Mouse (Mus musculus) G1E (cell line): Measurements from ENCODE around the gene Pcsk4.
A peak's percentile ranks its signal among the peaks of the same experiment; 100 is the strongest.

ENCODE experiments used
- CTCF ChIP-seq: IDR thresholded peaks from 2 replicates; pipeline ENCODE4 v1.5.1; 2012; ENCODE audit warnings: low read depth, low read length, inconsistent platforms, mixed read lengths
- GATA1 ChIP-seq: IDR thresholded peaks from 2 replicates; pipeline ENCODE4 v1.6.1; 2012; ENCODE audit warnings: borderline replicate concordance, low read length, inconsistent platforms, mixed read lengths
- GATA2 ChIP-seq: IDR thresholded peaks from 2 replicates; pipeline ENCODE4 v1.6.1; 2012; ENCODE audit warnings: low read depth, low read length, inconsistent platforms, borderline replicate concordance
- POLR2AphosphoS5 ChIP-seq: IDR thresholded peaks from 2 replicates; pipeline ENCODE4 v1.6.1; 2012; ENCODE audit warnings: low read depth, low read length, inconsistent platforms; ENCODE audit not compliant: insufficient replicate concordance
- TAL1 ChIP-seq: conservative IDR thresholded peaks from 2 replicates; pipeline ENCODE4 v1.6.1; 2012; ENCODE audit warnings: low read depth, low read length, inconsistent platforms, mixed read lengths

GRCm38 (mm10) chr10:80348244-80348781, 19.0 kb upstream of the Pcsk4 start, which contains the start of gene Adamtsl5:
- peak; percentile 89 for TF ChIP-seq CTCF
- TF ChIP-seq GATA1 = no peak
- no peak for TF ChIP-seq TAL1
- TF ChIP-seq POLR2AphosphoS5 = no peak
- no peak for TF ChIP-seq GATA2
